Mouse (Mus musculus): ENCODE measurements at regions not wholly inside any gene's neighbourhood (a gene's known extent, or its start where the extent isn't known, plus 50 kb on each side); places are given as distances from the start of the nearest gene placed in this dataset.

DNA sequence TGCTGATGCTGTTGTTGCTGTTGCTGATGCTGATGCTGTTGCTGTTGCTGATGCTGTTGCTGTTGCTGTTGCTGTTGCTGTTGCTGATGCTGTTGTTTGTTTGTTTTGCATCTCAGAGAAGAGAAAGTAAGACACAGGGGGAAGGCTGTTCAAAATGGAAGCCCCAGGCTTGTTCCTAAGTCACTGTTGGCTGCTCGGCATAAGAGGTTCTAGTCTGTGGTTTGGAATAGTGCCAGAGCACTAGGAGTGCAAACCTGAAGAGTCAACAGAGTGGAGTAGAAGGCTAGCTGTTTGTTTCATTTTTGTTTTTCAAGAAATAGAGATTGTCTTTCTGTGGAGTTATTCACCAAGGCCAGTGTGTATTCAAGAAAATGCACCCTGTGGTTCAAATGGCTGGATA is 75.1 kb upstream of the Nkx2-2 start:
- ATAC-seq (replicated peaks): no peak
- no peak overlapping the region for H3K4me3 ChIP-seq
- 64% methylated on average over 1 of the region's 1 CpGs for WGBS
- H3K27ac ChIP-seq (replicated peaks): no peak overlapping the region
- no peaks in the 10 kb centered on the region for H3K36me3 ChIP-seq
- H3K4me2 ChIP-seq (replicated peaks): no peak overlapping the region
- H3K9ac ChIP-seq (replicated peaks): no peak overlapping the region
- no peaks in the 10 kb centered on the region for H3K4me1 ChIP-seq
- H3K9me3 ChIP-seq: no peaks in the 10 kb centered on the region
- H3K27me3 ChIP-seq: no peaks in the 10 kb centered on the region

DNA sequence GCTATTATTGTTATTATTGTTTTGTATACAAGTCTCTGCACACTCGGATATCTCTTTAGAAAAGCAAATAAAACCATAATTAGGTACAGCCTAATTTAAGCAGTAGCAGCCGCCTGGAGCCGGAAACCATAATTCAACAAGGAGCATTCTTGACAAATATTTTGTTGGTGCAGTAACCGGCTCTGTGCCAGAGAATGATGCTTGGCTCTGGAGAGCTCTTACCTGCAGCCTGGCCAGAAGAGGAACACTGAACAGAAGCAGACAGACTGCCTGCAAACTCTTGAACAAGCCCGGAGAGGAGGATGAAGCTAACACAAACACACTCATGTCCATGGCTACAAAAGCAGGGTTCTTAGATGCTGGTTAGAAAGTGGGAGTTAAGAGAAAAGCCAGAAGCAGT is 73.9 kb upstream of the Nkx2-2 start:
- no peaks in the 10 kb centered on the region for H3K27me3 ChIP-seq
- no peak overlapping the region for H3K4me3 ChIP-seq
- no peaks in the 10 kb centered on the region for H3K4me1 ChIP-seq
- ATAC-seq (replicated peaks): no peak
- H3K9me3 ChIP-seq: no peaks in the 10 kb centered on the region
- H3K4me2 ChIP-seq (replicated peaks): no peak overlapping the region
- no peaks in the 10 kb centered on the region for H3K36me3 ChIP-seq
- H3K9ac ChIP-seq (replicated peaks): no peak overlapping the region
- 41% methylated on average over 5 of the region's 5 CpGs for WGBS
- no peak overlapping the region for H3K27ac ChIP-seq (replicated peaks)

DNA sequence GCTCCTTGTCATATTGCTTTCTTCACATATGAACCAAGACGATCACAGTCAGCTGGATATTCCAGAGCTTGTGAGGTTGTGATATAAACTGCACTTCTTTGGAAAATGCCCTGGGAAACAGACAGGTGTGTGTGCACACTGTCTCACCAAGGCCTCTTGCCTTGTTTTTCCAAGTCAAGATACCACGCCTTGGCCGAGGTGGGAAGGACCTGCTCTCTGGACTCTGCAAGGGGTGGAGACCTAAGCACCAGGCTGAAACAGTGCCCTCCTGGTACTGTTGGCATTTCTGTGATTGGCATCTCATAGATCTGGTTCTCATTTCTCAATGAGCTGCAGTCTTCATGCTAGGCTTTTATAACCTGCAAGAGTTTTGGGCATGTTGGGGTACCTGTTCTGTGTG is 73.2 kb upstream of the Nkx2-2 start:
- no peaks in the 10 kb centered on the region for H3K9me3 ChIP-seq
- no peaks in the 10 kb centered on the region for H3K27me3 ChIP-seq
- H3K4me3 ChIP-seq: no peak overlapping the region
- no peak for ATAC-seq (replicated peaks)
- H3K4me2 ChIP-seq (replicated peaks): no peak overlapping the region
- no peaks in the 10 kb centered on the region for H3K4me1 ChIP-seq
- H3K36me3 ChIP-seq: no peaks in the 10 kb centered on the region
- WGBS: 97% methylated on average over 3 of the region's 3 CpGs
- H3K27ac ChIP-seq (replicated peaks): no peak overlapping the region
- no peak overlapping the region for H3K9ac ChIP-seq (replicated peaks)

DNA sequence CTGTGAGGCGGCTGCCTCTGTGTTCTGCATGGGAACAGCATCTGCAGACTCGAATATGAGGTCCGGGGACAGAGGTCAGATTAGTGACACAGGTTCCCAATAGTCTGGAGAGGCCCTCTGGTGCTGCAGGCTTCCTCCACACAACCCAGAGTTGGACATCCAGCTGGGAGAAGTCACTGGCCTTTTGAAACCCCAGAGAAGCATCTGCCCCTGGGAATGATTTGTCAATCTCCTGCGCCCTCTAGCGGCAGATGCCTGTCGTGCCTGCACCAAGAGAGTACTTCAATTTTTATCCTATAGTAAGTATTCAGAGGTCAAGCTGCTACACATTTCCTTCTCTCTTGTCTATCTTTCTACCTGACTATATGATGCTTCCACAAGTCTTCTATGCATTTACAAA is 62.7 kb upstream of the Nkx2-2 start:
- ATAC-seq (replicated peaks): no peak
- H3K4me1 ChIP-seq: no peaks in the 10 kb centered on the region
- no peak overlapping the region for H3K4me2 ChIP-seq (replicated peaks)
- H3K9me3 ChIP-seq: no peaks in the 10 kb centered on the region
- WGBS: 14% methylated on average over 6 of the region's 6 CpGs
- no peak overlapping the region for H3K27ac ChIP-seq (replicated peaks)
- no peaks in the 10 kb centered on the region; the same call in 1 of the 2 replicates for H3K27me3 ChIP-seq
- H3K9ac ChIP-seq (replicated peaks): no peak overlapping the region
- no peaks in the 10 kb centered on the region for H3K36me3 ChIP-seq
- H3K4me3 ChIP-seq: no peak overlapping the region

DNA sequence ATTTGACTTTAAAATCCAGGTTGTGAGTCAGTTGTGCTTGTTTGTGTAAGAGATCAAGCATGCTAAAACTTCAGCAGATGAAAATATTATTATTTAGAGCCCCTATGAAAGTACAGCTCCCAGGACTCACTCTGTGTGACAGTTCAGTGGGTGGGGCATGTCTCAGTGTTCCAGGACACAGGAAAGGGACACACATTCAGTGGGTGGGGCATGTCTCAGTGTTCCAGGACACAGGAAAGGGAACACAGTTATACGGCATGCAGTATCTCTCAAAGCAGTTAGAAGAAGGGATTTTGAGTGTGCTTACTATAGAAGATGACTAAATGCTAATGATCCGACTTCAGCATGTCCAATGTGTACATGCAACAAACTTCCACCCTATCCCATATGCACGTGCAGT is 60.9 kb upstream of the Nkx2-2 start:
- WGBS: 82% methylated on average over 3 of the region's 3 CpGs
- H3K4me3 ChIP-seq: no peak overlapping the region

DNA sequence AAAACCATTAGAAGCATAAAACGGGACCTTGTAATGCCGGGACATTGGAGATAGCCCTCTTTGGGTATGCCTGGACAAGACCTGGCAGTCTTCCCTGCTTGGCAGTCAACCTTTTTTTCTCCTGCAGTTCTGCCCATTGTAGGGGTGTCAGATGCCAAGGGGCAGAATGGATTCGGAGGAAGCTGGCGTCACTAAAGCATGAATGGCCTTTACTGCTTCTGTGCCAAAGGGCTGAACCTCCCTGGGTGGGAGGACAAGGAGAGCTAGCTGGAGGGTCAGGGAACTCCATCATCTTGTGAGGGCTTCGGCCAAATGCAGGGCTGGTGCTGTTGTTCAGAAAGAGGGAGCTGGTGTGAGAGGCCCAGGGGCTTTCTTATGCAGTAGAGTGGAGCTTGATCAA is 60.1 kb upstream of the Nkx2-2 start:
- Histone ChIP-seq H3K27me3 (no peaks in the 10 kb centered on the region), H3K9me3 (no peaks in the 10 kb centered on the region), H3K4me3 (no peak overlapping the region), H3K4me2 (replicated peaks) (no peak overlapping the region), H3K4me1 (no peaks in the 10 kb centered on the region), H3K27ac (replicated peaks) (no peak overlapping the region), H3K36me3 (no peaks in the 10 kb centered on the region), H3K9ac (replicated peaks) (no peak overlapping the region)
- WGBS: 25% methylated on average over 5 of the region's 5 CpGs
- peak; percentile 38; the same call in 1 of the 2 replicates for ATAC-seq (replicated peaks)

More for the DNA sequence above, 60.9 kb upstream of the Nkx2-2 start:
- no peak overlapping the region for H3K27ac ChIP-seq (replicated peaks)
- H3K36me3 ChIP-seq: no peaks in the 10 kb centered on the region
- H3K4me1 ChIP-seq: no peaks in the 10 kb centered on the region
- H3K4me2 ChIP-seq (replicated peaks): no peak overlapping the region
- no peaks in the 10 kb centered on the region for H3K9me3 ChIP-seq
- H3K9ac ChIP-seq (replicated peaks): no peak overlapping the region
- no peak for ATAC-seq (replicated peaks)
- no peaks in the 10 kb centered on the region; the same call in 1 of the 2 replicates for H3K27me3 ChIP-seq

DNA sequence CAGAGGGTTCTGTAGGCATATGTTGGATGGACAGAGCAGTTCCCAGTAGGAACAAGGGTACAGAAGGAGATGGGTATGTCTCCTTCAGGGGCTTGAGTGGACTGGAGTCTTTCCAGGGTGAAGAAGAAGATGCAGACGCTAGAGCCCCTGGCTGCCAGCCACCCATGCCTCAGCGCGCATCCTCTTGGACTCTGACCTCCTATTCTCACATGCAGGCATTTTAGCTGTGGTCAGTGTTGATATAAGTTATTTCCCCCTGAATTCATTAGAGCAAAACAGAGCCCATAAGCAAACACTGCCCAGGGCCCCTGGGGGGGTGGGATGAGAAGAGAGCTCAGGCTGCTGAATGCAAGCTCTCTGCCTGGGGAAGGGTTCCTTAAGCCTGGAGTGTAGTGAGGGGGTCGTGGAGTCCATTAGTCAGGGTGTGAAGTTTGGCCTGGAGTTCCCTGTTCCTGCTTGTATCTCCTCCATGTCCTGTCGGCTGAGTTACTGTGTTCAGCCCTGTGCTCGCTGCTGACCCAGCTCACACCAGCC is 54.0 kb upstream of the Nkx2-2 start:
- no peaks in the 10 kb centered on the region for H3K27me3 ChIP-seq
- no peaks in the 10 kb centered on the region for H3K9me3 ChIP-seq
- ATAC-seq (replicated peaks): no peak
- no peaks in the 10 kb centered on the region for H3K36me3 ChIP-seq
- no peak overlapping the region for H3K27ac ChIP-seq (replicated peaks)
- no peak overlapping the region for H3K4me2 ChIP-seq (replicated peaks)
- no peaks in the 10 kb centered on the region for H3K4me1 ChIP-seq
- 81% methylated on average over 6 of the region's 6 CpGs for WGBS
- H3K9ac ChIP-seq (replicated peaks): no peak overlapping the region
- no peak overlapping the region for H3K4me3 ChIP-seq

DNA sequence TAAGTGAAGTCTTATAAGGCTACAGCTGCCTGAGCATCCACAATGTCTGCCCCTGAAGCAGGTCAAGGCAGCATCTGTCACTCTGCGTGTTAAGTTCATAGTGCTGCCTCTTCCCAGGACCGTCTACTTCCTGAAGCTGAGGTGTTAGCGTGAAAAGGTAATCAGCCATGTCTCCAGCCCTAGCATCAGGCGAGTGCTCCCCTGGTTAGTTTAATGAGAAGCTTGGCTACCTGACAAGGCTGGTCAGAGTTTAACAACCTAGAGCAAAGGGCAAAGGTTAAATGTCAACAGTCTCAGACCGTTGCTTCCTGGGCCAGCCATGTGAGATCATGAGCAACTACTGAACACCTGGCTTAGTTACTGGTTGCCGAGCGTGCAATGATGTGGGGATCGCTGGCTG is 53.2 kb upstream of the Nkx2-2 start:
- Histone ChIP-seq H3K4me1 (no peaks in the 10 kb centered on the region), H3K4me3 (no peak overlapping the region), H3K9ac (replicated peaks) (no peak overlapping the region), H3K27ac (replicated peaks) (no peak overlapping the region), H3K9me3 (no peaks in the 10 kb centered on the region), H3K36me3 (no peaks in the 10 kb centered on the region), H3K27me3 (no peaks in the 10 kb centered on the region), H3K4me2 (replicated peaks) (no peak overlapping the region)
- ATAC-seq (replicated peaks): no peak
- 88% methylated on average over 8 of the region's 8 CpGs for WGBS

DNA sequence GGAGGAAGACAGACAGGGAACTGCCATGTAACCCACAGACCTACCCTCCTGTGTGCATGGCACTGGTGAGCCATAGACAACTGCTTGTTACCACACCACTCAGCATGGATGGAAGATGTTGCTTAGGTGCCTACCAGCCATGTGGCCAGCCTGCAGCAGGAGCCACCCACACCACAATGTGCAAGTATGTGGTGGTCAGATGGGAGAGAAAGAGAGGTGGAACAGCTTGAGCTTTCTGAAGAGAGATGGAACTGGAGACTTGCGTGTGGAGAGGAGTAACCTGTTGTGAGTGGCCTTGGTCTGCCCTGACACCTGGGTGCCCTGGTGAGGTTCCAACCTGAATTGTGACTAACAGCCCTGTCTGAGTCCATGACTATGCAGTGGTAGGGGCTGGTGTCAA is 50.4 kb upstream of the Nkx2-2 start:
- Histone ChIP-seq H3K4me2 (replicated peaks) (no peak overlapping the region), H3K4me3 (no peak overlapping the region), H3K9ac (replicated peaks) (no peak overlapping the region), H3K9me3 (no peaks in the 10 kb centered on the region), H3K27me3 (no peaks in the 10 kb centered on the region), H3K27ac (replicated peaks) (no peak overlapping the region), H3K36me3 (no peaks in the 10 kb centered on the region), H3K4me1 (no peaks in the 10 kb centered on the region)
- WGBS: 88% methylated on average over 1 of the region's 1 CpGs
- ATAC-seq (replicated peaks): no peak
